Mouse (Mus musculus) cerebral cortex, adult 2 months (tissue): Measurements from ENCODE around the gene Sv2b.

ENCODE experiments used
- WGBS: fragments of 180-500 bp; shearing (Covaris S2); methylation state at CpG from one replicate; pipeline ENCODE4 v1.1.7; 2018; 5-methylcytosine and 5-hydroxymethylcytosine counted together

Gene Sv2b

GRCm38 (mm10) chr7:75206671-75207070, 102.4 kb downstream of the Sv2b start:
- 81% methylated on average over 3 of the region's 3 CpGs for WGBS

DNA sequence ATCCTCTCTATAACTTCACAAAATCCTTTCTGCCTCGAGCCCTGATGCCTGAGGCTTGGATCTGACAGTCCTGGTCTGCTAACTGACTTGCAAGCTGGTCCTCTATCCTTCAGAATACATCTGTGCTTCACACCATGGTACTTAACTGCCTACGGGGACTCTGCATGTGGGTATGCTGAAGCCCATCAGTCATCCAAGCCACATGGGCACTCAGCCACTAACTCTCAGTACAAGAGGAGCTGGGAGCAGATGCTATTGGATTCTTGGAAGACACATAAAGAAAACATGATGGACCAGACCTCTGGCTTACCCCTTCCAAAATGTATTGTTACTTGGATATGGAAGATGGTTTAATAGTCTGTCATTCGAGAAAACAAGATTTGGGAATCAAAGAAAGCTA, 103.7 kb downstream of the Sv2b start:
- 62% methylated on average over 3 of the region's 3 CpGs for WGBS

GRCm38 (mm10) chr7:75194919-75195230, 114.2 kb downstream of the Sv2b start:
- 96% methylated on average over 1 of the region's 1 CpGs for WGBS

DNA sequence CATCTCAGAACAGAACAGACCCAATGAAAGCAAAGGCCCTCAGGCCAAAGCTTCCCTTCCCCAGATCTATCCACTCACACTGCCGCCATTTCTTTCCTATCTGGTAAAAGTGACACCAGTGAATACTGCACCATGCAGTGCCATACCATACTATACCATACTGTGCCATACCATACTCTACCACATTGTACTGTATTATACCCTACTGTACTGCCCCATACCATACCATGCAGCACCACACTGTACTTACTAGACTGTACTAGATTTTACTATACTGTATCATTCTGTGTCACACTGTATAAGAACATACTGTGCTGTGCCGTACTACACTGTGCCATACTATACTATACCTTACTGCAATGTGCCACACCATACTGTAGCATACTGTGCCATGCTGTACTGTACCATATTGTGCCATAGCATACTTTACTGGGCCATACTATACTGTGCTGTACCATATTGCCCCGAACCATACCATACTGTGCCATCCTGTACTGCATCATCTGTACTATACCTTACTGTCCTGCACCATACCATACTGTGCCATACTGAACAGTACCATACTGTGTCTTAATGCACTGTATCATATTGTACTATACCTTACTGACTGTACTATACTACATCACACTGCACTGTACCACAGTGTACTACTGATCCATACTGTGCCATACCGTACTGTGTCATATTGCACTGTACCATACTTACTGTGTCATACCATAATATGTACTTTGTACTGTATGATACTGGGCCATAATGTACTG, 114.7 kb downstream of the Sv2b start:
- WGBS, result 94% methylated on average over 4 of the region's 4 CpGs

DNA sequence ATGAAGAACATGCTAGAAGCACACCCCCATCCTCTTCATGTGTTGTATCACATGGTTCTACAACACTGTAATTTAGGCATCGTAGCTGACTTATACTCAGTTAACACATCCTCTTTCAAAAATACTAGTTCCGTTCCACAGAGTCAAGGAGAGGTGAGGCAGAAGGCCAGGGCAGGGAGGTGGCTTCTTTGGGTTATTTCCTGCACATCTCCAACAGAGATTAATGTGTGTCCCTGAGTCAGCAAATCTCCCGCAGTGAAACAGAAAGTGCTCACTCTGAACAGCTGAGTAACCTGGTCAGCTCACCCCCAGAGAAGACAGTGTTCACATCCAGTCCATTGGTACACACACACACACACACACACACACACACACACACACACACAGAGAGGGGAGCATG, 118.9 kb downstream of the Sv2b start:
- WGBS, result 56% methylated on average over 3 of the region's 3 CpGs

DNA sequence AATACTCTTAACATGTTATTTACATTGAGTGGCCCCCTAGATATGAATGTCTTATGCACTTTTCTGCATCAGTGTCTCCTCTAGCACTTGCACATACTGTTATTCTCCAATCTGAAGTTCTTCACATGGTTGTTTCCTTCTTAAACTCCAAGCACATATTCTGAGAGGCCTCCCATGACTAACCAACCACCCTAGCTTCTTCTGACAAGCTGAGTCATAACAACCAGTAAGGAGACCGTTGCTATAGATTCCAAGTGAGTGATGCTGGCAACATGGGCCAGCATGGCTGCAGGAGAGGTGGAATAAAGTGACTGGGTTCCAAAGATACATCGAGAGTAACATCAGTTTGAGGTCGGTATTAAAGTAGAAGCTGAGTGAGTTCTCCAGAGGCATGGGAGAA, 134.0 kb downstream of the Sv2b start:
- 48% methylated on average over 3 of the region's 3 CpGs for WGBS

GRCm38 (mm10) chr7:75167481-75167880, 141.6 kb downstream of the Sv2b start:
- 79% methylated on average over 3 of the region's 3 CpGs for WGBS

GRCm38 (mm10) chr7:75147174-75147573, 161.9 kb downstream of the Sv2b start:
- 88% methylated on average over 1 of the region's 1 CpGs for WGBS

DNA sequence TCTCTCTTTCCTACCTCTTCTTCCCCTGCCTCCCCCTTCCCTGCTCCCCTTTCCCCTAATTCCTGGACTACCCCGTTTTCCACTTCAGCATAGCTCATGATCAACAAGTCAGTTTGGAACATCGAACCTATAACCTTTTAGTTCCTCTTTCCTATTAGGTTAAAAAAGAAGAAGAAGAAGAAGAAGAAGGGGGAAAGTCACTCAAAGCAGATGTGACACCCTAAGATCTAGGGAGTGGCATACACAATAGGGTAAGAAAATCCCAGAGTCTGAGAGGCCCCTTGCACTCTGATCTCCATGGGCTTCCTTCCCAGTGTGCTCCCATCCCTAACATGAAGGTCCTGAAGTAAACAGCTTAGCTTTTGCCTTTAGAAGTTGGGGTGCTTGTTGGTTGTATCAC, 166.3 kb downstream of the Sv2b start:
- WGBS, result 58% methylated on average over 2 of the region's 2 CpGs

- 19% methylated on average over 17 of the region's 17 CpGs for WGBS
Observed at GRCm38 (mm10) chr7:75141919-75142700, 167.0 kb downstream of the Sv2b start.

DNA sequence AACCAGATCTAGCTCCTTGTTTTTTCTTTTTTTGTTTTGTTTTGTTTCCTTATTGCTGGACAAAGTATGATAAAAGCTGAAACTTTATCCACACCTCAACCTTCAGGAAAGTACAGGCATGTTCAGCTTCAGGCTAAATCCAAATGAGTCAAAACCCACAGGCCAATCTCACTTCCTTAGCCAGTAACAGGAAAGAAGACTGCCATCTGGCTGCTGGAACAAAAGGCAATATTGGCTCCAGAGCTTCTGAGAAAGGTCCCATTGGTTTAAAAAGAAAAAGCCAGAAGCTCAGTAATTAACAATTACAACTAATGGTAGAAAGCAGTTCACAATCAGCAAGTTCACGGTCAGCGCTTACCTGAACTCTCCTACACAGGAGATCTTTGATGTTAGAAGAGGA, 169.8 kb downstream of the Sv2b start:
- 77% methylated on average over 2 of the region's 2 CpGs for WGBS

DNA sequence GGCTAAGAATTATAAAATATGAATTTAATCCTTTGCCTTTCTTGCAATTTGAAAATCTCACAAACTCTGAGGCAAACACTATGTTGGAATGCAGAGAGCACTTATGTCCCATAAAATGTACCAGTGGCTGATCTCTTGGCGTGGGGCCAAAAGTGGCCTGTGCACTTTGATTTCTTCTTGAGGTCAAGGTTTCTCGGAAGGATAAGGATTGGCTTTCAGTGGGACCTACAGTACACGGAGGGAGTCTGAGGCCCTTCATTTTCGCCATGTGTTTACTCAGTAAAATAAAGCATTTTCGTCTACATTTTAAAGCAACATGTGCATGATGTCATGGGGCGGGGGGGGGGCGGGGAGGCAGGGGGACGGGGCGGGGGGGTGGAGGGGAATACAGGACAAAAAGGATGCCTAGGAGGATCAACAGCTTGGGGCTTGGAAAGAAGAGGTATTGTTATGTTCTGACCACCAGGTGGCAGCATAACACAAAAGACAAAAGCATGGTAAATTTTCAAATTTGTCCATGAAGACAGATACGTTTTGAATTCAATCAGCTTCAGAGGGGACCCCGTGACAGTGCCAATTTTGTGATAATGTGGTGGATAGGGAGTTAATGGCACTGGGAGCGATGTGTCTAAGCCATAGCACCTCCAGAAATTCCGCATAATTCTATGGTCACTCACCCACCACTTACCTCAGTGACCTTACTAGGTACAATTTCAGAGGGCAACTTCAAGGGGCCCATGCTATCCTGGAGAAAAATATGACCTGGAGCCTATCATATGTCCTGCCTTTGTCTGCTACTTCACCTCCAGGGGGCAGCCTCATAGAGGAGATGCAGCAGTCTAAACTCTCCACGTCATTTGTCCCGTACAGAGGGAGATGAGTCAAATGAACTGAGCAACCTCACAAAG, 174.1 kb downstream of the Sv2b start:
- WGBS, result 16% methylated on average over 15 of the region's 15 CpGs

DNA sequence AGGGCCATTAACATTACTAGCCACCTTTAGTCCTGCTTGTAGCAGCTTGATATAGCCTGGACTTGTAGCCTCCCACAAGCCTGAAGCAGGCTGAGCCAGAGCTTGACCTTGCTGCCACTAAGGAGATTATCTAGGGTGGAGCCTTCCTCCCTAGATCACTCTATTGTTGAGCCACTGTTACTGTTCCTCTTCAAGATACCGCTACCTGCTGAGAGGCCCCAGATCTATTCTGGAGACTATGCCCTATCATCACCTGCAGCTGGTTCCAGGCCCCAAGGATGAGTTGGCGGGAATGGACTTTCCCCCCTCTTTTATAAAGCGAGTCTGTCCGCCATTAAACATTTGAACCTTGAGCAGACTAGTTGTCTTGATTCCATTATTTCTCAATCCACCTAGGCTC, 181.0 kb downstream of the Sv2b start:
- 95% methylated on average over 4 of the region's 4 CpGs for WGBS

DNA sequence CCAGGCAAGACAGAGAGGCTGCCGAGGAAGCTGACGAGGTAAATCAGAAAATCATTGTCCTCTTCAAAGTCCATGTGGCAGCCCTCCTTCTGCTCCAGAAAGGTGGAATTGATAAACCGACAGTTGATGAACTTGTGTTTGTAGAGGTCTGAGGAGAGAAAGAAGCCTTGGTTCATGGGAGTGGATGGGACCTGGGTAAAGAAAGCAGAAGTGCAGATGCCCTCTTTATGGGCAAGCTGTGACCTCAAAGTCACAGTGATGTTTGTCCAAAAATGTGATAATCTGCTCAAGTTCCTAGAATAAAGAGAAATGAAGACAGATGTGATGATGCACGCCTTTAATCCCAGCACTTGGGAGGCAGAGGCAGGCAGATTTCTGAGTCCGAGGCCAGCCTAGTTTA, 185.0 kb downstream of the Sv2b start:
- WGBS, result 85% methylated on average over 5 of the region's 5 CpGs

GRCm38 (mm10) chr7:75118022-75118673, 190.9 kb downstream of the Sv2b start:
- WGBS, result 36% methylated on average over 7 of the region's 7 CpGs

- WGBS, result 7% methylated on average over 6 of the region's 6 CpGs
Observed at GRCm38 (mm10) chr7:75110689-75111088, 198.4 kb downstream of the Sv2b start.

- 16% methylated on average over 1 of the region's 1 CpGs for WGBS
Observed at GRCm38 (mm10) chr7:75103900-75104299, 205.2 kb downstream of the Sv2b start.

- 66% methylated on average over 17 of the region's 17 CpGs for WGBS
Observed at GRCm38 (mm10) chr7:75102536-75103332, 206.3 kb downstream of the Sv2b start.

DNA sequence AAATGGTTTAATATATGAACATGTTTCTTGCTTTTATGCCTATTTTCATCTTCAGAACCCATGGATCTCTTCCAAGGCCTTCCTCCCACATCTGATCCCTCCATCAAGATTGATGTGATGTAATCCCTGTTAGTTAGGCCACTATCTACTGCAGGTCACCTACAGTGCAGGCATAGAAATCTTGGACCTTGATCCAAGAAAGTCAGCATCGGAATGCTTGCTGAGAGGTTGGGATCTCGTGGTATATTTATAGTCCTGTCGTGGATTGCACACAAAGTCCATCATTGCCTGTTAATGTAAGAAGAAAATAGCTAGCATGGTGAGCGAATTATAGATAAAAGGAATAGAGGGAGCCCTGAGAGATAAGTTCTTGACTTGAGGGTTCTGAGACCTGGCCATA, 223.6 kb downstream of the Sv2b start:
- WGBS, result 89% methylated on average over 4 of the region's 4 CpGs

DNA sequence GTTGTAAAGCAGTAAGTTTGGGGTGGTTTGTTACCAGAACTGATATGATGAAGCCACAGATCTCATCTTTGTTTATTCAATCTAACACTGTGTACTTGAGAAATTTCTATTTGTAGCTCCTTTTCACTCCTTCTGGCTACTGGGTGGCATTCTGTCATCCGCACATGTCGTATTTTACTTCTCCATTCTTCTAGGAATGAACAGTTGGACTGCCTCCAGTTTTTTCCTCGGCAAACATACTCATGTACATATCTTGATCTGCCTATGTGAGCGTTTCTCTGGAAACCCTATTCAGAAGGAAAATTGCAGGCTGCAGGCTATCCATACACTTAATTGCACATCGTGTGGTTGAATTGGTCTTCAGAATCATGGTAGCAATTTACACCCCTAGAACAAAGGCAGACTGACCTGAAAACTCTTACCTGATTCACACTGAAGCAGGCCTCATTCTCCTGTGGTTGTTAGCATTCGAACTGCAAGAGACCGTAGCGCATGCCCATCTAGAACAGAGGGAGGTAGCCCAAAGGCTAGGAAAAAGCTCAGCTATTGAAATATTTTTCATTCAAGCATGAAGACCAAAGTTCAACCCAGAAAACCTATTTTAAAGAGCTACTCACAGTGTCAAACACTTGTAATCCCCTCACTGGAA, 231.4 kb downstream of the Sv2b start:
- WGBS, result 50% methylated on average over 8 of the region's 8 CpGs
